Mouse (Mus musculus): ENCODE results near the gene Htr3b. TPM values are rescaled to one million over a fixed set of nuclear protein-coding genes. Genes with fewer than 3 reads are reported as not detected.

Gene Htr3b
- polyA plus RNA-seq, 1 experiment from 2014 or later = not detected

DNA sequence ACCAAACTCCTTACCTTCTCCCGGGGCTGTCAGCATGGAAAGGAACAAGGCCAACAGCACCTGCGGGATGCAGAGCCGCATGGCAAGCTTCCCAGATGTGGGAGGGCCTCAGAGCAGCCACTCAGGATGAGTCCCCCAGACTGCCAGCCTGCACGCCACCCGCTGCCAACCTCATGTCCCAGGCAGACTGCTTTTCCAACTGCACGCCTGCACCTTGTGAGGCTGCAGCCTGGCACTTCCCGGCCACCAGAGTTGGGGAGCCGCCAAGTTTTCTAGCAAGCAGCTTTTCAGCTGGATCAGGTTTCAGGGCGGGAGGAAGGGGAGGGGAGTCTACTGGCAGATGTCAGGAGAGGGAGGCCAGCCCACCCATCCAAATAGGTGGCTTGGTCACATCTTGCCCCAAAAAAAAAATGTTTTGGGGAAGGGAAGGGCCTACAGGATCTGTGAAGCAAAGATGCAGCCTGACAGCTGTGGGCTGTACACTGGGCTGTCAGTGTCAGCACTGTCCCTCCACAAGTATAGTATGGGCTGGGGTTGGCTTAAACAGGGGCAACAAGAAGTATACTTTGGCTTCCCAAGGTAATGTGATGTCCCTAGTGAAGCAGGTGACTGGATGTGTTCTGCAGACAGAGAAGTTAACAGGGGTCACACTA is 53.8 kb downstream of the Htr3b start, which contains the start of gene Htr3a:
TSS of gene Htr3a (minus strand) at position 215 of the 653 bp plus-strand sequence.
- H3K9ac ChIP-seq (replicated peaks) = no peak within 1 kb of the TSS
- H3K4me2 ChIP-seq (replicated peaks) = no peak within 1 kb of the TSS
- WGBS = 10% methylated on average over 9 of the region's 9 CpGs
- H3K27me3 ChIP-seq = peaks cover 13% of the 10 kb centered on the region
- no peaks in the 10 kb centered on the region for H3K9me3 ChIP-seq
- no peak within 1 kb of the TSS for H3K4me3 ChIP-seq (replicated peaks)
- peak within 1 kb of the TSS; percentile 39 for H3K27ac ChIP-seq
- H3K4me1 ChIP-seq (replicated peaks) = peaks cover 15% of the 10 kb centered on the region
- ATAC-seq = peak; percentile 80
- H3K36me3 ChIP-seq = no peaks in the 10 kb centered on the region

DNA sequence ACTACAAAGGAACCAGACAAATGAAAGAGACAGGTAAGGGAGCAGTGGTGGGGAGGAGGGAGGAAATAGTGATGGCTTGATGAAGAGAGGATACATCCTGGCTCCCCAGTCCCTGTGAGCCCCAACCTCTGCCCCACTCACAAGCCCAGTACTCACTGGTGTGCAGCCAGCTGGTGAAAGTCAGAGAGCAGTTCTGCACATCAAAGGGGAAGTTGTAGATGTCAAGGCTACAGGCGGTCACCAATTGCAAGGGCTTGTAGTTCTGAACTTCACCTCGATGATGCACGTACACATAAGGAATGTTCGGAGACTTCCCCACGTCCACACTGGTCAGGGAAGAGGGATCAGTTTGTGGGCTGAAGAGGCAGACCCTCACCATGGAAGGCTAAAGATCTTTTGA is 60.4 kb downstream of the Htr3b start:
- H3K27ac ChIP-seq = no peak overlapping the region
- H3K9me3 ChIP-seq = no peaks in the 10 kb centered on the region
- no peak overlapping the region for H3K9ac ChIP-seq (replicated peaks)
- H3K4me1 ChIP-seq (replicated peaks) = peaks cover 7% of the 10 kb centered on the region
- no peaks in the 10 kb centered on the region for H3K36me3 ChIP-seq
- no peak overlapping the region for H3K4me2 ChIP-seq (replicated peaks)
- 89% methylated on average over 5 of the region's 5 CpGs for WGBS
- no peak overlapping the region for H3K4me3 ChIP-seq (replicated peaks)
- ATAC-seq = no peak
- H3K27me3 ChIP-seq = 0 out of 2 replicates have a peak, but pooled peaks cover 7% of the 10 kb centered on the region

DNA sequence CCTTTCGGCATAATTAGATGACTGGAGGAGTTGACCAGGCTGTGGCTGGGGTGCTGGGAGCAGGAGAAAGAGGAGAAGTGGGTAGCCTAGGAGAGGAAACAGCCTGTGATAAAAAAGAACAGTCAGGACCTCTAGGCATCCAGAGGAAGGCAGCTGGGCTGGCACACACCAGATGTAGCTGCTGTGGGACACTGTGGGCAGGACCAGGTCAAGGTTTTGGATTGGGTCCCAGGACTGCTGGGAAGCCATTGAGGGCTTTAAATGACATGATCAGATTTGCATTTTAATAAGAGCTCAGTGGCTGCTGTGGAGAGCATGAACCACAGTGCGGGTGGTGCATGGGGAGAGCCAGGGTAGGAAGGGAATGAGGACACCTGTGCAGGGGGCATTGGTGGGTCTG is 61.0 kb downstream of the Htr3b start:
- no peak overlapping the region for H3K4me3 ChIP-seq (replicated peaks)
- H3K27ac ChIP-seq = no peak overlapping the region
- no peak overlapping the region for H3K4me2 ChIP-seq (replicated peaks)
- H3K4me1 ChIP-seq (replicated peaks) = peaks cover 7% of the 10 kb centered on the region
- no peaks in the 10 kb centered on the region for H3K9me3 ChIP-seq
- H3K36me3 ChIP-seq = no peaks in the 10 kb centered on the region
- WGBS = 57% methylated on average over 2 of the region's 2 CpGs
- H3K9ac ChIP-seq (replicated peaks) = no peak overlapping the region
- H3K27me3 ChIP-seq = 0 out of 2 replicates have a peak, but pooled peaks cover 7% of the 10 kb centered on the region
- ATAC-seq = no peak; the same call in 1 of the 2 replicates

DNA sequence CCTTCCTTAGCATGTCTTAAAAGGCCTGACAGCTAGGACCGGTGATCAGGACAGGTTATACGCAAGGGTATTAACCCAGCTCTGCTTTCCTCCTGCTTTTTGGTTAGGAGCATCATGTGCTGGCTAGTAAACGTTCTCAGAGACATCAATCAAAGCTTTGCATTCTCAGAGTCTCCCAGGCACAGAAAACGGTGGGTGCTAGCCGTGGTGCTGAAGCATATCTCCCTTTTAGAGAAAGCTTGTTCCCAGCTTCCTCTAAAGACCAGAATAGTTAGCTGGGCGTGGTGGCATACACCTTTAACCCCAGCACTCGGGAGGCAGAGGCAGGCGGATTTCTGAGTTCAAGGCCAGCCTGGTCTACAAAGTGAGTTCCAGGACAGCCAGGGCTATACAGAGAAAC is 66.2 kb downstream of the Htr3b start:
- no peak overlapping the region for H3K9ac ChIP-seq (replicated peaks)
- no peak for ATAC-seq
- peaks cover 31% of the 10 kb centered on the region for H3K4me1 ChIP-seq (replicated peaks)
- WGBS = 32% methylated on average over 8 of the region's 8 CpGs
- H3K4me3 ChIP-seq (replicated peaks) = no peak overlapping the region
- no peaks in the 10 kb centered on the region for H3K9me3 ChIP-seq
- no peak overlapping the region for H3K27ac ChIP-seq
- H3K36me3 ChIP-seq = no peaks in the 10 kb centered on the region
- peaks cover 22% of the 10 kb centered on the region for H3K27me3 ChIP-seq
- H3K4me2 ChIP-seq (replicated peaks) = no peak overlapping the region

DNA sequence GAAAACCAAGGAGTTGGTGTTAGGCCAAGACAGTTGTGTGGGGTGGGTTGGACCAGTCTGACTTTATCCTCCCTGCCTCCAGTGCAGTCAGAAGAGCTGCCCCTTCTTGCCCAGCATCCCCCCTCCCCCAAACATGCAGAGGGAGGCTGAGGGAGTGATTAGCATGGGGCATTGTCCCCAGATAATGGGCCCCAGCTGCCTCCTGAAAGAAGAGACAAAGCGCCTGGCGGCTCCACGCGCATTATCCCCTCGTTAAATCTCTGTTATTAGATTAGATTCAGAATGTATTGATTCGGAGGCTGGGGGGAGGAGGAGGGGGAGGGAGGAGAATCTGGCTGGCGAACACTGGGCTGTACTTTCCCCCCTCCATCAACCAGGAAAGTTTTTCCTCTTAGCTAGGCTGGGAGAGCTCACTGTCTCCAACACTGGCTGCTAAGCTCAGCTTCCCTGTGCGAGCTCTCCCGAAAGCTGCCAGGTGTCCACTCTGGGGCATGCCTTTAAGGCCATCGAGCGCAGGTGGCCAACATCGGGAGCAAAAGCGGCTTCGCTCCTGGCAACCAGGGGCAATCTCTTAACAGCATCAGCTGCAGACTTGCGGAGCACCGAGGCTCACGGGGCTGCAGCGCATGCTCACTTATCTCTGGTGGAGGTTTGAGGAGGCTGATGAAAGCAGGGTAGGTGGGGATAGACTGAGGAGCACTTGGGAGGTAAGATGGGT is 68.8 kb downstream of the Htr3b start:
- peak overlapping the region; percentile 40; the same call in 1 of the 2 replicates for H3K9ac ChIP-seq (replicated peaks)
- H3K27ac ChIP-seq = peak overlapping the region; percentile 74
- peak overlapping the region; percentile 23 for H3K4me3 ChIP-seq (replicated peaks)
- H3K9me3 ChIP-seq = no peaks in the 10 kb centered on the region
- peak overlapping the region; percentile 50 for H3K4me2 ChIP-seq (replicated peaks)
- ATAC-seq = peak; percentile 85
- H3K4me1 ChIP-seq (replicated peaks) = peaks cover 30% of the 10 kb centered on the region
- 2% methylated on average over 18 of the region's 18 CpGs for WGBS
- H3K36me3 ChIP-seq = no peaks in the 10 kb centered on the region
- peaks cover 19% of the 10 kb centered on the region for H3K27me3 ChIP-seq

DNA sequence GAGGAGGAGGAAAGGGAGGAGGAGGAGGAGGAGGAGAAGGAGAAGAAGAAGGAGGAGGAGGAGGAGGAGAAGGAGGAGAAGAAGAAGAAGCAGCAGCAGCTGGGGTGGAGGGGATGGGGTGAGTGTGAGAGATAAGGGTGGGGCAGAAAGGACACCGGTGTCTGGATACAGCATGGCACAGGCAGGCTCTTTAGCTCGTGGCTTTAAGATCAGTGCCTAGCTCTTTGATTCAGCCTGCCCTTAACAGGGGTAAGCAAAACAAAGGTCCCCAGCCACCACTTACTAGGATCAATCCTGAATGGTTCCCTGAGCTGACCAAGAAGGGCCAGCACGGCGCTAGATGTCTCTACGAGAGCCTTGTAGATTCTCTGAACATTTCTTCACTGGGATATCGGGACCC is 70.0 kb downstream of the Htr3b start:
- Histone ChIP-seq H3K4me1 (replicated peaks) (peaks cover 30% of the 10 kb centered on the region), H3K4me3 (replicated peaks) (no peak overlapping the region), H3K4me2 (replicated peaks) (no peak overlapping the region), H3K27ac (no peak overlapping the region), H3K9me3 (no peaks in the 10 kb centered on the region), H3K36me3 (no peaks in the 10 kb centered on the region), H3K9ac (replicated peaks) (no peak overlapping the region), H3K27me3 (peaks cover 15% of the 10 kb centered on the region)
- WGBS = 55% methylated on average over 6 of the region's 6 CpGs
- no peak for ATAC-seq

DNA sequence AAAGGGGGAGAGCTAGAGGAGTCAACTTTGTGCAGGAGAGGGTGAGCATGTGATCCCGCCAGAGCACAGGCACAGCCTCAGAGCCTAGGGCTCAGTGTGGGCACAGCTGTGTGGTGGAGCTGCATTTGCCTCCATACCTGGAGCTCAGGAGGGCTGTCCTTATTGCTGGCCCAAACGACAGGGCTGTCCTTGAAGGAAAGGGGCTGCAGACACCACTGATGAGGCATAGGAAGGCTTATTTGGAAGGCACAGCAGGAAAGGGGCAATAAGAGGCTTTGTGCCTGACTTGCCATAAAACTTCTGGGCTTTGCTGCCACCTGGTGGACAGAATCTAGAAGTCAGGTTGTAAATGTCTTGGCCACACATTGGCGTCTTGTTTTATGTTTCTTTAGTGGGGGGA is 70.8 kb downstream of the Htr3b start:
- Histone ChIP-seq H3K36me3 (no peaks in the 10 kb centered on the region), H3K4me2 (replicated peaks) (no peak overlapping the region), H3K9me3 (no peaks in the 10 kb centered on the region), H3K9ac (replicated peaks) (no peak overlapping the region), H3K27me3 (peaks cover 15% of the 10 kb centered on the region), H3K4me1 (replicated peaks) (peaks cover 30% of the 10 kb centered on the region), H3K27ac (no peak overlapping the region), H3K4me3 (replicated peaks) (no peak overlapping the region)
- 25% methylated on average over 3 of the region's 3 CpGs for WGBS
- ATAC-seq = peak; percentile 57; the same call in 1 of the 2 replicates

DNA sequence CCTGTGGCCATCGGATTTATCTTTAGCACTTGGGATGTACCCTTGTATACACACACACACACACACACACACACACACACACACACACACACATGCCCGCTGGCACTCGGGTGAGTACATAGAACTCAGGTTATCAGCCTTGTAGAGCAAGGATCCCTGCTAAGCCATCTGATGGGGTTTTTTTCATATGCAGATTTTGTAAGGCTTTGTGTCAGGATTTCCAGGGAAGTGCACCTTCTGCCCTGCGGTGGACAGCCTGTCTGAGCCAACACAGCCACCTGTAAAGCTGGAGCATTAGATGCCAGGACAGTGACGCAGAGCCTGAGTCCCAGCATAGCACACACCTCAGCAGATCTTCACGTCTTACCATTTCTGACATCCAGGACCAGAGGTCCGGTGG is 75.7 kb downstream of the Htr3b start:
- H3K4me3 ChIP-seq (replicated peaks) = no peak overlapping the region
- ATAC-seq = no peak
- H3K4me2 ChIP-seq (replicated peaks) = no peak overlapping the region
- WGBS = 72% methylated on average over 7 of the region's 7 CpGs
- no peak overlapping the region for H3K9ac ChIP-seq (replicated peaks)
- H3K36me3 ChIP-seq = no peaks in the 10 kb centered on the region
- no peaks in the 10 kb centered on the region for H3K9me3 ChIP-seq
- H3K27me3 ChIP-seq = no peaks in the 10 kb centered on the region; the same call in 1 of the 2 replicates
- peaks cover 4% of the 10 kb centered on the region for H3K4me1 ChIP-seq (replicated peaks)
- no peak overlapping the region for H3K27ac ChIP-seq

Other genes starting within 250 kb of the Htr3b start
- gene Zbtb16, start 128.8 kb downstream of the Htr3b start, polyA plus RNA-seq (2015; fragmentation: Nextera tagmentation; extraction: Ambion mirVana) = 6.8 and 7.2 TPM in 2 replicates
- gene Htr3a, start 53.9 kb downstream of the Htr3b start, polyA plus RNA-seq (2015; fragmentation: Nextera tagmentation; extraction: Ambion mirVana) = 0.46 and 1.2 TPM in 2 replicates
- gene Usp28, start 20.4 kb upstream of the Htr3b start, polyA plus RNA-seq (2015; fragmentation: Nextera tagmentation; extraction: Ambion mirVana) = 34.7 and 40.4 TPM in 2 replicates
- gene Zw10, start 90.6 kb upstream of the Htr3b start, polyA plus RNA-seq (2015; fragmentation: Nextera tagmentation; extraction: Ambion mirVana) = 29.7 and 33.4 TPM in 2 replicates
- gene Tmprss5, start 116.3 kb upstream of the Htr3b start, polyA plus RNA-seq (2015; fragmentation: Nextera tagmentation; extraction: Ambion mirVana) = 2.3 and 2.4 TPM in 2 replicates